Mouse (Mus musculus) gastrocnemius, postnatal 4 days (tissue): ENCODE measurements around the gene Ints3. TPM values are rescaled to one million over a fixed set of nuclear protein-coding genes. Genes with fewer than 3 reads are reported as not detected.

Source experiments
- DNase-seq, 2 experiments: peaks; one replicate each; pipeline ENCODE4 v3.0.0; 2021 to 2022; ENCODE audit warnings: low spot score in 2 of 2, mixed read lengths in 2 of 2
- total RNA-seq, 2 experiments: library from RNA; stranded (reverse); gene quantifications; 2 replicates each; pipeline ENCODE4 v1.2.3; 2021

The Ints3 gene
- total RNA-seq, 2 experiments from 2014 or later, result 31.8 to 32.0 TPM

- no peak for DNase-seq
Measured at GRCm38 (mm10) chr3:90392661-90393060, 40.8 kb downstream of the Ints3 start.

GRCm38 (mm10) chr3:90391941-90392340, 41.5 kb downstream of the Ints3 start:
- DNase-seq, result no peak

GRCm38 (mm10) chr3:90391004-90391403, 42.4 kb downstream of the Ints3 start:
- DNase-seq, result no peak

- DNase-seq, result peak; percentile 30 to 66
Measured at GRCm38 (mm10) chr3:90389511-90390490, 43.6 kb downstream of the Ints3 start, which contains the start of gene Slc27a3. TSS of gene Slc27a3 (minus strand) at chr3:90389938.

GRCm38 (mm10) chr3:90388726-90389510, 44.5 kb downstream of the Ints3 start:
- DNase-seq, result peak; percentile 37 to 65

GRCm38 (mm10) chr3:90388192-90388591, 45.2 kb downstream of the Ints3 start:
- DNase-seq, result no peak

GRCm38 (mm10) chr3:90387483-90387882, 45.9 kb downstream of the Ints3 start:
- peak in 1 of 2 experiments; percentile 21 for DNase-seq

- DNase-seq, result no peak
Measured at GRCm38 (mm10) chr3:90386817-90387216, 46.6 kb downstream of the Ints3 start.

- no peak for DNase-seq
Measured at GRCm38 (mm10) chr3:90384851-90385375, 48.5 kb downstream of the Ints3 start.

- DNase-seq, result no peak
Measured at GRCm38 (mm10) chr3:90383690-90384089, 49.7 kb downstream of the Ints3 start.

- DNase-seq, result no peak
Measured at GRCm38 (mm10) chr3:90381727-90382126, 51.7 kb downstream of the Ints3 start.

GRCm38 (mm10) chr3:90378496-90378895, 54.9 kb downstream of the Ints3 start:
- no peak for DNase-seq

GRCm38 (mm10) chr3:90376247-90376585, 57.2 kb downstream of the Ints3 start:
- no peak for DNase-seq

GRCm38 (mm10) chr3:90375562-90376246, 57.7 kb downstream of the Ints3 start:
- no peak for DNase-seq

GRCm38 (mm10) chr3:90374368-90374767, 59.1 kb downstream of the Ints3 start:
- no peak for DNase-seq

- peak; percentile 62 to 84 for DNase-seq
Measured at GRCm38 (mm10) chr3:90373432-90374028, 59.9 kb downstream of the Ints3 start.

GRCm38 (mm10) chr3:90372817-90373216, 60.6 kb downstream of the Ints3 start:
- DNase-seq, result no peak

- no peak for DNase-seq
Measured at GRCm38 (mm10) chr3:90371857-90372256, 61.6 kb downstream of the Ints3 start.

GRCm38 (mm10) chr3:90369041-90369440, 64.4 kb downstream of the Ints3 start:
- DNase-seq, result no peak

GRCm38 (mm10) chr3:90367001-90367632, 66.3 kb downstream of the Ints3 start:
- DNase-seq, result no peak
